Mouse (Mus musculus) myocyte (in vitro differentiated cells): ENCODE results near the gene Mcat.

Experiments used
- E2F4 ChIP-seq: IDR thresholded peaks from one replicate; pipeline ENCODE4 v1.6.1; 2011; ENCODE audit warnings: mild to moderate bottlenecking, control low read depth, moderate library complexity; ENCODE audit not compliant: insufficient read depth
- MYOD1 ChIP-seq, 3 experiments: IDR thresholded peaks; one replicate each; pipeline ENCODE4 v1.6.1; 2011; ENCODE audit warnings: control low read depth in 2 of 3, low read depth in 2 of 3, mild to moderate bottlenecking in 2 of 3, moderate library complexity in 1 of 3; ENCODE audit not compliant: insufficient read length in 2 of 3, control insufficient read depth in 1 of 3
- MYOG ChIP-seq, 3 experiments: IDR thresholded peaks; one replicate each; pipeline ENCODE4 v1.6.1; 2011; ENCODE audit warnings: control low read depth in 2 of 3, low read depth in 2 of 3, mild to moderate bottlenecking in 2 of 3; ENCODE audit not compliant: insufficient read length in 2 of 3, control insufficient read depth in 1 of 3, insufficient read depth in 1 of 3
- POLR2A ChIP-seq: IDR thresholded peaks from one replicate; pipeline ENCODE4 v1.6.1; 2011; ENCODE audit warnings: low read depth, mild to moderate bottlenecking, control low read depth, moderate library complexity; ENCODE audit not compliant: insufficient read length
- TCF12 ChIP-seq: IDR thresholded peaks from one replicate; pipeline ENCODE4 v1.6.1; 2011; ENCODE audit warnings: mild to moderate bottlenecking, control low read depth; ENCODE audit not compliant: poor library complexity, insufficient read depth, severe bottlenecking
- USF1 ChIP-seq: IDR thresholded peaks from one replicate; pipeline ENCODE4 v1.6.1; 2011; ENCODE audit warnings: low read depth, mild to moderate bottlenecking, control low read depth, moderate library complexity

DNA sequence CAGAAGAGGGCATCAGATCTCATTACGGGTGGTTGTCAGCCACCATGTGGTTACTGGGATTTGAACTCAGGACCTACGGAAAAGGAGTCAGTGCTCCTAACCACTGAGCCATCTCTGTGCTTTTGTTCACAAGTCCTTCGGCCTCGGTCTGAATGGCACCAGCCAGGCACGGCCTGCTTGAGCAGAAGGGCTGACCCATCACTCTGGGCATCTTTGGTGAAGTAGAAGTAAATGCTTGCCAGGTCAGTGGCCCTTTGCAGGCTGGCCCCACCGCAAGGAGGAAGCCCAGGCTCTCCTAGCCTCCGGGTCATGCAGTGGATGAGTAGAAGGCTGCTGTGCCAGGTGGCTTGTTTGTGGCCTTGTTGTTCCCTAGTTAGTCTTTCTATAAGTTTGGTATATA is 39.8 kb upstream of the Mcat start:
- TF ChIP-seq MYOD1 (IDR thresholded peaks at IDR 0.05; ENCODE audit: control insufficient read depth in 1 of 3, insufficient read length in 2 of 3, low read depth in 2 of 3) (no peak), USF1 (no peak), MYOG (IDR thresholded peaks at IDR 0.05; ENCODE audit: control insufficient read depth in 1 of 3, insufficient read depth in 1 of 3, insufficient read length in 2 of 3, low read depth in 2 of 3) (no peak), POLR2A (no peak), E2F4 (no peak), TCF12 (no peak)
